ENCODE assay signal across 23 mouse cellular contexts in the genomic region with DNA sequence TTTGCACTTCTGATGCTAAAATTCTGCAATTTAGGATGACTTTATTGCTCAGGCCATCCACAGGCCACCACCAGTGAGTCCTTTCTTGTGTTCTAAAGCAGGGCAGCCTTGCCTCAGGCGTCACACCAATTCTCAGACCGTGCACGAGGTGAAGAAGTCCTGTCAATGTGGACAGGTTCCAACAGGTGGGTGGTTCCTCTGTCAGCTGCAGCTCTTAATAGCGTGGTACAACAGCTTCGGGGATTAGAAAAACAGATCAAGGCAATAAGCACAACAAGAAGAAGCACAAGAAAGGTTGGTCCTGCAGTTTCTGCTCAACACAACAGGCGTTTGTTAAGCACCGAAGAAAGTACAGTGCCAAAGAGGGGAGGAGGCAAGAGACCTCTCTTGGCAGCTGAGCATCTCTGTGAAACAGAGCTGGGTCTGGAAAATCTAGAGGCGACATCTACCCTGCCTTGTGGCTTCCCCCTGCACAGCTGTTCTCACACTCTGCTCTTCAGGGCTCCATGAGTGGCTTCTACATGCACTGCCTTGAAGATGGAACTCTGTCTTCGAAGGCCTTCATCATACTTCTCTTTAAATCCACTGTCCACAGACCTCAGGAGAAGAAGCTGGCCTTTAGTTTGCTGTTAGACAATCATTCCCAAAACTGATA. TPM values are rescaled to one million over a fixed set of nuclear protein-coding genes. Genes with fewer than 3 reads are reported as not detected.
A peak's percentile ranks its signal among the peaks of the same experiment; 100 is the strongest.
DNase-seq lines count a peak whose midpoint lies in the region; ATAC-seq and TF ChIP-seq lines count a peak whose summit lies in the region.
"Had no signal": no experiment of that assay in that cellular context is flagged by ENCODE, and none has a peak within 500 bp of the region (broad histone marks: within the 10 kb centered on the region; RNA-seq: fewer than 3 reads in every experiment).

No protein-coding gene starts in this region.

- H3K4me2 ChIP-seq in kidney, postnatal 0 days (ENCODE audit: low read length), result no peak overlapping the region
- H3K4me2 ChIP-seq in kidney, embryonic 16.5 days (replicated peaks; ENCODE audit: low read depth, low read length), result no peak overlapping the region
- no peak overlapping the region for H3K4me2 ChIP-seq in limb, embryonic 15.5 days
- no peak overlapping the region for H3K4me2 ChIP-seq in hindbrain, embryonic 12.5 days (replicated peaks)
- H3K4me2 ChIP-seq: lung, embryonic 15.5 days; midbrain, embryonic 13.5 days had no signal

- no peak overlapping the region for H3K9ac ChIP-seq in kidney, postnatal 0 days (ENCODE audit: low read depth, low read length)
- H3K9ac ChIP-seq in kidney, embryonic 16.5 days (replicated peaks; ENCODE audit: low read length), result no peak overlapping the region
- 0 out of 2 replicates have a peak overlapping the region, but pooled peaks have one; percentile 10 for H3K9ac ChIP-seq in limb, embryonic 15.5 days
- no peak overlapping the region for H3K9ac ChIP-seq in hindbrain, embryonic 12.5 days
- H3K9ac ChIP-seq: lung, embryonic 15.5 days; midbrain, embryonic 13.5 days had no signal

- H3K9me3 ChIP-seq in kidney, postnatal 0 days (replicated peaks; ENCODE audit: low read length), result no peaks in the 10 kb centered on the region
- H3K9me3 ChIP-seq in kidney, embryonic 16.5 days (ENCODE audit: low read length), result no peaks in the 10 kb centered on the region
- H3K9me3 ChIP-seq in limb, embryonic 15.5 days, result no peaks in the 10 kb centered on the region
- H3K9me3 ChIP-seq in hindbrain, embryonic 12.5 days (replicated peaks), result no peaks in the 10 kb centered on the region
- H3K9me3 ChIP-seq: lung, embryonic 15.5 days; midbrain, embryonic 13.5 days had no signal

- no peak for ATAC-seq in kidney, postnatal 0 days (replicated peaks; ENCODE audit: low FRiP score, low read depth)
- ATAC-seq in kidney, embryonic 16.5 days (ENCODE audit: low FRiP score, low TSS enrichment), result no peak
- no peak for ATAC-seq in limb, embryonic 15.5 days (ENCODE audit: insufficient number of reproducible peaks, low FRiP score, low TSS enrichment, low read depth)
- no peak for ATAC-seq in hindbrain, embryonic 12.5 days (ENCODE audit: low FRiP score)
- ATAC-seq: forebrain, embryonic 16.5 days; hindbrain, embryonic 16.5 days; midbrain, embryonic 13.5 days had no signal

- 0 out of 2 replicates have a peak overlapping the region, but pooled peaks have one; percentile 38 for H3K27ac ChIP-seq in kidney, postnatal 0 days
- no peak overlapping the region for H3K27ac ChIP-seq in kidney, embryonic 16.5 days (ENCODE audit: low read length)
- peak overlapping the region; percentile 97 for H3K27ac ChIP-seq in brown adipose tissue, adult 24 weeks (replicated peaks; ENCODE audit: low read depth, low read length)
- no peak overlapping the region; the same call in 1 of the 2 replicates for H3K27ac ChIP-seq in limb, embryonic 15.5 days
- no peak overlapping the region for H3K27ac ChIP-seq in hindbrain, embryonic 12.5 days
- H3K27ac ChIP-seq: midbrain, embryonic 13.5 days had no signal

- 65% methylated on average over 9 of the region's 9 CpGs for WGBS in kidney, postnatal 0 days
- 69% methylated on average over 9 of the region's 9 CpGs for WGBS in kidney, embryonic 16.5 days
- 58% methylated on average over 9 of the region's 9 CpGs for WGBS in limb, embryonic 15.5 days
- 76% methylated on average over 9 of the region's 9 CpGs for WGBS in hindbrain, embryonic 12.5 days

- TF ChIP-seq CTCF in kidney, postnatal 0 days (IDR thresholded peaks at IDR 0.05; ENCODE audit: low read depth), result no peak

- no peaks in the 10 kb centered on the region for H3K27me3 ChIP-seq in kidney, postnatal 0 days (ENCODE audit: insufficient read depth, low read length)
- no peaks in the 10 kb centered on the region for H3K27me3 ChIP-seq in kidney, embryonic 16.5 days (ENCODE audit: insufficient read depth, low read length)
- no peaks in the 10 kb centered on the region for H3K27me3 ChIP-seq in limb, embryonic 15.5 days
- H3K27me3 ChIP-seq in hindbrain, embryonic 12.5 days, result no peaks in the 10 kb centered on the region
- H3K27me3 ChIP-seq: lung, embryonic 15.5 days; midbrain, embryonic 13.5 days had no signal

- intact Hi-C loops in heart, postnatal 36 days (cut with DNase I), result no loop called here

- H3K36me3 ChIP-seq in kidney, postnatal 0 days (ENCODE audit: insufficient read depth, low read length), result no peaks in the 10 kb centered on the region
- no peaks in the 10 kb centered on the region for H3K36me3 ChIP-seq in kidney, embryonic 16.5 days (ENCODE audit: insufficient read depth, low read length)
- H3K36me3 ChIP-seq in limb, embryonic 15.5 days, result no peaks in the 10 kb centered on the region
- H3K36me3 ChIP-seq in hindbrain, embryonic 12.5 days, result peaks cover 26% of the 10 kb centered on the region
- H3K36me3 ChIP-seq: lung, embryonic 15.5 days had no signal

- no peaks in the 10 kb centered on the region for H3K4me1 ChIP-seq in kidney, postnatal 0 days (replicated peaks; ENCODE audit: insufficient read depth, low read length)
- H3K4me1 ChIP-seq in kidney, embryonic 16.5 days (ENCODE audit: insufficient read depth, low read length), result peaks cover 13% of the 10 kb centered on the region
- peaks cover 52% of the 10 kb centered on the region for H3K4me1 ChIP-seq in brown adipose tissue, adult 24 weeks (ENCODE audit: control insufficient read depth, insufficient read depth, insufficient read length, low read length)
- peaks cover 8% of the 10 kb centered on the region; the same call in 1 of the 2 replicates for H3K4me1 ChIP-seq in limb, embryonic 15.5 days
- H3K4me1 ChIP-seq in hindbrain, embryonic 12.5 days, result peaks cover 4% of the 10 kb centered on the region; the same call in 1 of the 2 replicates
- H3K4me1 ChIP-seq: midbrain, embryonic 13.5 days had no signal

- DNase-seq in heart, adult 11 months, result peak; percentile 84
- DNase-seq in heart, postnatal 36 days, result no peak
- no peak for DNase-seq in kidney, postnatal 0 days (ENCODE audit: low spot score)
- DNase-seq in cerebellum, adult 18-20 months, result no peak
- DNase-seq: adrenal gland, adult 8-10 months; cerebellum, adult 2 months; kidney, adult 8-10 months had no signal

- H3K4me3 ChIP-seq in kidney, postnatal 0 days (replicated peaks; ENCODE audit: low read depth, low read length), result no peak overlapping the region
- H3K4me3 ChIP-seq in kidney, embryonic 16.5 days (ENCODE audit: low read length), result no peak overlapping the region
- no peak overlapping the region for H3K4me3 ChIP-seq in brown adipose tissue, adult 24 weeks (ENCODE audit: insufficient read depth, low read depth, low read length)
- no peak overlapping the region for H3K4me3 ChIP-seq in limb, embryonic 15.5 days
- no peak overlapping the region for H3K4me3 ChIP-seq in hindbrain, embryonic 12.5 days
- H3K4me3 ChIP-seq: erythroblast, embryonic 14.5 days; lung, embryonic 15.5 days; midbrain, embryonic 13.5 days had no signal

RNA-seq across cellular contexts. Expression of gene Zfp422, which starts 7.9 kb away (rescaled TPM):
- total RNA-seq in heart, postnatal 36 days (2021), result 10 to 100 TPM; 18.2 to 19.3 TPM
- 142 and 148 TPM in 2 replicates for polyA plus RNA-seq in kidney, postnatal 0 days (2015; fragmentation: Nextera tagmentation; extraction: Ambion mirVana)
- polyA plus RNA-seq in kidney, embryonic 16.5 days (2015; fragmentation: Nextera tagmentation; extraction: Ambion mirVana), result 192 TPM in 2 replicates
- polyA plus RNA-seq in brown adipose tissue, adult 24 weeks (2012; ENCODE audit: insufficient read depth, insufficient read length, missing spikeins), result 10.3 and 10.9 TPM in 2 replicates
- polyA plus RNA-seq in limb, embryonic 15.5 days (2015; fragmentation: Nextera tagmentation; extraction: Ambion mirVana), result 138 and 143 TPM in 2 replicates
- polyA plus RNA-seq in hindbrain, embryonic 12.5 days (2016; fragmentation: Nextera tagmentation; extraction: Ambion mirVana), result 237 and 251 TPM in 2 replicates

RNA-seq across cellular contexts. Expression of gene Depp1, which starts 13.7 kb away (rescaled TPM):
- 10 to 100 TPM; 60.4 to 63.7 TPM for total RNA-seq in heart, postnatal 36 days (2021)
- 35.6 and 36.8 TPM in 2 replicates for polyA plus RNA-seq in kidney, postnatal 0 days (2015; fragmentation: Nextera tagmentation; extraction: Ambion mirVana)
- polyA plus RNA-seq in kidney, embryonic 16.5 days (2015; fragmentation: Nextera tagmentation; extraction: Ambion mirVana), result 33.1 and 38.5 TPM in 2 replicates
- polyA plus RNA-seq in brown adipose tissue, adult 24 weeks (2012; ENCODE audit: insufficient read depth, insufficient read length, missing spikeins), result 39.6 and 45.2 TPM in 2 replicates
- 38.3 and 47.2 TPM in 2 replicates for polyA plus RNA-seq in limb, embryonic 15.5 days (2015; fragmentation: Nextera tagmentation; extraction: Ambion mirVana)
- 9.5 and 9.7 TPM in 2 replicates for polyA plus RNA-seq in hindbrain, embryonic 12.5 days (2016; fragmentation: Nextera tagmentation; extraction: Ambion mirVana)

RNA-seq across cellular contexts. Expression of gene Rassf4, which starts 37.0 kb away (rescaled TPM):
- 1 to 10 TPM; 6.5 to 8.0 TPM for total RNA-seq in heart, postnatal 36 days (2021)
- polyA plus RNA-seq in kidney, postnatal 0 days (2015; fragmentation: Nextera tagmentation; extraction: Ambion mirVana), result 2.9 and 3.6 TPM in 2 replicates
- 6.1 and 6.3 TPM in 2 replicates for polyA plus RNA-seq in kidney, embryonic 16.5 days (2015; fragmentation: Nextera tagmentation; extraction: Ambion mirVana)
- polyA plus RNA-seq in brown adipose tissue, adult 24 weeks (2012; ENCODE audit: insufficient read depth, insufficient read length, missing spikeins), result 3.6 and 4.2 TPM in 2 replicates
- polyA plus RNA-seq in limb, embryonic 15.5 days (2015; fragmentation: Nextera tagmentation; extraction: Ambion mirVana), result 11.2 and 12.4 TPM in 2 replicates
- 38.7 and 46.7 TPM in 2 replicates for polyA plus RNA-seq in hindbrain, embryonic 12.5 days (2016; fragmentation: Nextera tagmentation; extraction: Ambion mirVana)

RNA-seq across cellular contexts. Expression of gene Olfr215, which starts 52.7 kb away (rescaled TPM):
- not detected for total RNA-seq in heart, postnatal 36 days (2021)
- not detected in 2 replicates for polyA plus RNA-seq in kidney, postnatal 0 days (2015; fragmentation: Nextera tagmentation; extraction: Ambion mirVana)
- not detected in 2 replicates for polyA plus RNA-seq in kidney, embryonic 16.5 days (2015; fragmentation: Nextera tagmentation; extraction: Ambion mirVana)
- not detected in 2 replicates for polyA plus RNA-seq in brown adipose tissue, adult 24 weeks (2012; ENCODE audit: insufficient read depth, insufficient read length, missing spikeins)
- not detected in 2 replicates for polyA plus RNA-seq in limb, embryonic 15.5 days (2015; fragmentation: Nextera tagmentation; extraction: Ambion mirVana)
- not detected in 2 replicates for polyA plus RNA-seq in hindbrain, embryonic 12.5 days (2016; fragmentation: Nextera tagmentation; extraction: Ambion mirVana)
- total RNA-seq: adrenal gland, adult 8-10 months; common myeloid progenitor, adult 5-6 weeks; gastrocnemius, adult 8-10 months; layer of hippocampus, postnatal 25 days; left cerebral cortex, postnatal 14 days had no signal
- polyA plus RNA-seq: cerebellum, adult 2 months; embryonic facial prominence, embryonic 11.5 days; erythroblast, embryonic 14.5 days; forebrain, embryonic 16.5 days; heart, embryonic 14.5 days; hindbrain, embryonic 16.5 days; lung, embryonic 15.5 days; midbrain, embryonic 13.5 days; thymus, postnatal 0 days had no signal

Comparison
In these comparisons a context has a peak if more than half of its experiments do, and no peak if none do; other contexts are left out.
1. H3K27ac ChIP-seq: peak in kidney, postnatal 0 days (single experiment) and brown adipose tissue, adult 24 weeks (single experiment); none in kidney, embryonic 16.5 days (single experiment), limb, embryonic 15.5 days (single experiment) and hindbrain, embryonic 12.5 days (single experiment).
2. RNA of gene Zfp422, which starts 7.9 kb away (polyA plus RNA-seq): 237 to 251 TPM in hindbrain, embryonic 12.5 days, 192 TPM in kidney, embryonic 16.5 days, 138 to 143 TPM in limb, embryonic 15.5 days and 142 to 148 TPM in kidney, postnatal 0 days; 10.3 to 10.9 TPM in brown adipose tissue, adult 24 weeks; every median in the first group is over 10 times any median in the second.